Comparison of ENCODE assay signal across 19 mouse cellular contexts in the genomic region with DNA sequence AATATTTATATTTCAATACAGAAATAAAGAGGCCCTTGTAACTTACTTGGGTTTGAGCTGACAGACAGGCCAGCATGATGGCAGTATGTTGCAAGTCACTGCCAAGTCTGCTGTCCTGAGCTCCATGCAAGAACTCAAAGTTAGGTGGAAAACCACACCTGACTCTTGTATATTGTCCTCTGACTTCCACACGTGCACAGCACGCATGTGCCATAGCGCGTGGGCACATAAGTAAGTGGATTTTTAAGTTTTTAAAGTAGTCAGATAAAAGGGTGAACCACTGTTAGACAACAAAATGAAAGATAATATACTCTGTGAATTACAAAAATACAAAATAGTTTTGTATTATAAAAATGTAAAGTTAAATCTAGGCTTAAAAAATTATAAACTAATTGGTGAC.
A peak's percentile ranks its signal among the peaks of the same experiment; 100 is the strongest.
DNase-seq lines count a peak whose midpoint lies in the region; ATAC-seq lines count a peak whose summit lies in the region.
"Had no signal": no experiment of that assay in that cellular context is flagged by ENCODE, and none has a peak within 500 bp of the region (broad histone marks: within the 10 kb centered on the region; RNA-seq: fewer than 3 reads in every experiment).

No protein-coding gene starts in this region.

- peak; percentile 87 for DNase-seq in heart, adult 11 months
- no peak for DNase-seq in heart, postnatal 36 days
- DNase-seq in A20 (ENCODE audit: low read depth, low spot score), result peak; percentile 65
- DNase-seq in left cerebral cortex, adult 18-20 months (ENCODE audit: low spot score in 2 of 2), result no peak
- no peak for DNase-seq in forebrain, embryonic 11.5 days (ENCODE audit: low spot score)
- DNase-seq in natural killer cell, adult 2 months (ENCODE audit: low spot score in 2 of 2), result no peak
- DNase-seq: cerebellum, adult 2 months; gastrocnemius, postnatal 25 days; right cerebral cortex, postnatal 25 days had no signal

- H3K79me2 ChIP-seq in macrophage (ENCODE audit: inconsistent target), result peaks cover 85% of the 10 kb centered on the region

- intact Hi-C loops in heart, postnatal 36 days (cut with DNase I), result loop anchor here (5.0 kb wide), 1 partner anchor 48 kb away; no protein-coding TSS in a partner anchor

- H3K36me3 ChIP-seq in macrophage (ENCODE audit: inconsistent target), result 0 out of 2 replicates have a peak, but pooled peaks cover 10% of the 10 kb centered on the region
- no peaks in the 10 kb centered on the region for H3K36me3 ChIP-seq in forebrain, embryonic 11.5 days (ENCODE audit: control insufficient read depth, insufficient read depth, low read length)
- H3K36me3 ChIP-seq: embryonic facial prominence, embryonic 12.5 days; forebrain, embryonic 10.5 days; heart, embryonic 12.5 days; hindbrain, embryonic 15.5 days; limb, embryonic 13.5 days; neural tube, embryonic 13.5 days had no signal

- H3K9me3 ChIP-seq in forebrain, embryonic 11.5 days (ENCODE audit: control insufficient read depth, low read length), result no peaks in the 10 kb centered on the region
- H3K9me3 ChIP-seq: embryonic facial prominence, embryonic 12.5 days; forebrain, embryonic 10.5 days; heart, embryonic 12.5 days; hindbrain, embryonic 15.5 days; limb, embryonic 13.5 days; neural tube, embryonic 13.5 days had no signal

- 23% methylated on average over 4 of the region's 4 CpGs for WGBS in macrophage (ENCODE audit: missing documents)
- 94% methylated on average over 4 of the region's 4 CpGs for WGBS in forebrain, embryonic 11.5 days

- 0 out of 2 replicates have a peak, but pooled peaks have one; percentile 37 for ATAC-seq in erythroblast, adult 5-6 weeks (replicated peaks; ENCODE audit: low FRiP score, poor library complexity, severe bottlenecking)
- no peak for ATAC-seq in forebrain, embryonic 11.5 days (replicated peaks; ENCODE audit: low FRiP score)
- ATAC-seq: intestine, embryonic 16.5 days had no signal

- 0 out of 2 replicates have a peak, but pooled peaks cover 2% of the 10 kb centered on the region for H3K4me1 ChIP-seq in forebrain, embryonic 11.5 days (replicated peaks; ENCODE audit: control insufficient read depth, insufficient read depth, low read length)
- H3K4me1 ChIP-seq: embryonic facial prominence, embryonic 12.5 days; neural tube, embryonic 13.5 days had no signal

- no peak overlapping the region for H3K4me2 ChIP-seq in forebrain, embryonic 11.5 days (ENCODE audit: low read depth, low read length, severe bottlenecking)
- H3K4me2 ChIP-seq: embryonic facial prominence, embryonic 12.5 days; hindbrain, embryonic 15.5 days; neural tube, embryonic 13.5 days had no signal

- peak overlapping the region; percentile 63 for H3K4me3 ChIP-seq in macrophage (ENCODE audit: inconsistent target)
- H3K4me3 ChIP-seq in forebrain, embryonic 11.5 days (ENCODE audit: low read depth, low read length), result no peak overlapping the region
- H3K4me3 ChIP-seq: embryonic facial prominence, embryonic 12.5 days; forebrain, embryonic 10.5 days; heart, embryonic 12.5 days; hindbrain, embryonic 15.5 days; neural tube, embryonic 13.5 days had no signal

- H3K27ac ChIP-seq in macrophage, result peak overlapping the region; percentile 98
- H3K27ac ChIP-seq in forebrain, embryonic 11.5 days (ENCODE audit: low read depth, low read length), result no peak overlapping the region
- H3K27ac ChIP-seq: embryonic facial prominence, embryonic 12.5 days; forebrain, embryonic 10.5 days; hindbrain, embryonic 15.5 days; kidney, postnatal 0 days; limb, embryonic 13.5 days; neural tube, embryonic 13.5 days had no signal

- H3K27me3 ChIP-seq in forebrain, embryonic 11.5 days (ENCODE audit: control insufficient read depth, insufficient read depth, low read length), result no peaks in the 10 kb centered on the region
- H3K27me3 ChIP-seq: embryonic facial prominence, embryonic 12.5 days; heart, embryonic 12.5 days; hindbrain, embryonic 15.5 days; limb, embryonic 13.5 days; neural tube, embryonic 13.5 days had no signal

- H3K9ac ChIP-seq in forebrain, embryonic 11.5 days (ENCODE audit: low read length), result no peak overlapping the region
- H3K9ac ChIP-seq: embryonic facial prominence, embryonic 12.5 days; heart, embryonic 12.5 days; hindbrain, embryonic 15.5 days; limb, embryonic 13.5 days; neural tube, embryonic 13.5 days had no signal

Comparison
In these comparisons a context has a peak if more than half of its experiments do, and no peak if none do; other contexts are left out.
1. DNase-seq: peak in heart, adult 11 months (single experiment) and A20 (single experiment); none in heart, postnatal 36 days (0 of 2), left cerebral cortex, adult 18-20 months (0 of 2), forebrain, embryonic 11.5 days (single experiment) and natural killer cell, adult 2 months (0 of 2).